Mouse (Mus musculus) forebrain, postnatal 0 days (tissue): ENCODE data around the gene Cd9. TPM values are rescaled to one million over a fixed set of nuclear protein-coding genes. Genes with fewer than 3 reads are reported as not detected.
A peak's percentile ranks its signal among the peaks of the same experiment; 100 is the strongest.

ENCODE experiments used
- ATAC-seq: fragments of 200-750 bp; cut with Nextera tagmentation; 2 replicates; pipeline ENCODE4 v1.8.0; 2017; ENCODE audit warnings: mild to moderate bottlenecking, moderate library complexity
- DNase-seq: peaks from one replicate; pipeline ENCODE4 v3.0.0-alpha.2; 2015
- H3K27ac ChIP-seq: fragments of 300-500 bp; sonication (generic); 2 replicates; pipeline ENCODE4 v1.5.1; 2014; ENCODE audit warnings: low read depth, mild to moderate bottlenecking, antibody characterized with exemption, low read length, moderate library complexity, mixed read lengths
- H3K27me3 ChIP-seq: fragments of 300-500 bp; sonication (generic); 2 replicates; pipeline ENCODE4 v1.6.1; 2014; ENCODE audit warnings: mild to moderate bottlenecking, low read length, mixed read lengths; ENCODE audit not compliant: insufficient read depth
- H3K36me3 ChIP-seq: fragments of 300-500 bp; sonication (generic); 2 replicates; pipeline ENCODE4 v1.6.1; 2014; ENCODE audit warnings: mild to moderate bottlenecking, moderate library complexity; ENCODE audit not compliant: insufficient read depth
- H3K4me1 ChIP-seq: fragments of 300-500 bp; sonication (generic); 2 replicates; pipeline ENCODE4 v1.6.1; 2014; ENCODE audit warnings: antibody characterized with exemption; ENCODE audit not compliant: insufficient read depth
- H3K4me2 ChIP-seq: fragments of 300-500 bp; sonication (generic); 2 replicates; pipeline ENCODE4 v1.6.1; 2014; ENCODE audit warnings: low read depth, mild to moderate bottlenecking, moderate library complexity
- H3K4me3 ChIP-seq: fragments of 300-500 bp; sonication (generic); 2 replicates; pipeline ENCODE4 v1.5.1; 2014; ENCODE audit warnings: low read depth, low read length, mixed read lengths
- H3K9ac ChIP-seq: fragments of 300-500 bp; sonication (generic); 2 replicates; pipeline ENCODE4 v1.6.1; 2014; ENCODE audit warnings: mild to moderate bottlenecking
- H3K9me3 ChIP-seq: fragments of 300-500 bp; sonication (generic); 2 replicates; pipeline ENCODE4 v1.6.1; 2016; ENCODE audit warnings: low read length
- CTCF ChIP-seq: sonication (generic); IDR thresholded peaks from 2 replicates; pipeline ENCODE4 v1.5.1; 2016; ENCODE audit warnings: antibody characterized with exemption, control low read depth, low read depth
- WGBS: fragments of 180-500 bp; shearing (Covaris S2); extraction: QIAGEN DNeasy Blood & Tissue Kit; methylation state at CpG from one replicate; pipeline ENCODE4 v1.1.7; 2014; 5-methylcytosine and 5-hydroxymethylcytosine counted together
- polyA plus RNA-seq: library from polyadenylated mRNA; unstranded; fragments of >200 nt; fragmentation: Nextera tagmentation; extraction: Ambion mirVana; gene quantifications from 2 replicates; pipeline ENCODE4 v1.2.1, GENCODE M21; 2015
- total RNA-seq: library from RNA; depleted of rRNA; stranded (reverse); fragments of >200 nt; gene quantifications from 2 replicates; pipeline ENCODE4 v1.2.3, GENCODE M21; 2014

Cd9 gene
- total and polyA plus RNA-seq, 2 experiments from 2014 or later: 57.4 to 140 TPM

DNA sequence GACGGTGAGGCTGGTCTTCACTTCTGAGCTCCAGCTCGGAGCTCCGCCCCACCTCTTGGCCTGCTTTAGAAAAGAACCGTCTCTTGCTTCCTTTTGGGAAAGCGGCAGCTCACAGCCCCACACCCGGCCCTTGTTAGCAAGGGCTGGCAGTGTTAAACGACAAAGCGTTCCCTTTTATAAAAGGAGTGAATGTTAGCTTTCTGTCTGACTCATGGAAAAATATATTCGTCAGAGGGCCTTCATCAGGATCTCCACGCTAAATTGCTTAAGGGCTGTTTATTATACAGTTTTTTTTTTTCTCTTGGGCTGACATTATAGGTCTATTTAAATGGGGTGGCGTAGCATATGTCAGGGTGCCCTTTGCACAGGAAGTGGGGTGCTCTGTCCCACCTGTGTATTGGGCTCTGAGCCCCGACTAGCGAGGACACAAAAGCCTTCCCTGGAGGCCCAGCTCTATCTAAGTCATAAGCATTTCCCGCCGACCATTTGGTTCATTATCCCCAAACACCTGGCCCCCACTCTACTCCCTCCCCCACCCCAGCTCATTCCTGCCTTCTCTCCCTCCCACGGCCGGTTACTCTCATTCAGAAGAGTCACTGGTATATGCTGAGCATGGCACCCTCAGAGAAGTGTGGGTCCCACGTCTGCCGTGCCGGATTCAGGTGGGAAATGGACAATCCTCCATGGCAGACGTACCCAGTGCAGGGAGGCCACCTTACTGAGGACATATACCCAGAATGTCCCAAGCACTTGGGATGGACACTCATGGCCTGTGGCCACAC is 26.2 kb downstream of the Cd9 start:
- H3K9me3 ChIP-seq: no peaks in the 10 kb centered on the region
- no peaks in the 10 kb centered on the region for H3K36me3 ChIP-seq
- H3K4me3 ChIP-seq: no peak overlapping the region
- TF ChIP-seq CTCF: no peak
- ATAC-seq (no peak), DNase-seq (no peak)
- 46% methylated on average over 21 of the region's 21 CpGs for WGBS
- H3K9ac ChIP-seq: no peak overlapping the region
- peaks cover 8% of the 10 kb centered on the region; the same call in 1 of the 2 replicates for H3K4me1 ChIP-seq
- H3K27ac ChIP-seq: peak overlapping the region; percentile 46; the same call in 1 of the 2 replicates
- no peaks in the 10 kb centered on the region for H3K27me3 ChIP-seq
- no peak overlapping the region for H3K4me2 ChIP-seq

DNA sequence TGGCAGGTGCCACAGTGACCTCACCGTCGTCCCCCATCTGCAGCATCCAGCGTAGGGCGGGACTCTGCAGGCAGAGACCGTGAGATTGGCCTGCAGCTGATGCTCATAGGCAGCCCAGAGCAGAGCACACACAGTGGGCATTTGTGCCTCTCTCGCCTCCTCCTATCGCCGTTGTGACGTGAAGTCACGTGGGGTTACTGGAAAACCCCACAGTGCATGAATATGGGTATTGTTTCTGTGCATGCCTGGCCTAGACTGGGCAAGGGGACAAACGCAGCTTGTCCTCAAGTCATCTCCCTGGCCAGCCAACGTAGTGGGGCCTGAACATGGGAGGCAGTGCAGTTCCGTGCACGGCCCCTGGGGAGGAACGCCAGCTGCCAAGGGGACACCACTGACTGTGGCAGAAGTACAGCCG is 27.3 kb downstream of the Cd9 start:
- no peak overlapping the region for H3K4me2 ChIP-seq
- no peak overlapping the region for H3K9ac ChIP-seq
- TF ChIP-seq CTCF: peak; percentile 52
- no peaks in the 10 kb centered on the region for H3K36me3 ChIP-seq
- peak; percentile 70 for DNase-seq
- 0 out of 2 replicates have a peak overlapping the region, but pooled peaks have one; percentile 46 for H3K27ac ChIP-seq
- H3K4me3 ChIP-seq: no peak overlapping the region
- H3K4me1 ChIP-seq: peaks cover 8% of the 10 kb centered on the region; the same call in 1 of the 2 replicates
- no peaks in the 10 kb centered on the region for H3K27me3 ChIP-seq
- H3K9me3 ChIP-seq: no peaks in the 10 kb centered on the region
- peak; percentile 95 for ATAC-seq
- 52% methylated on average over 16 of the region's 16 CpGs for WGBS

DNA sequence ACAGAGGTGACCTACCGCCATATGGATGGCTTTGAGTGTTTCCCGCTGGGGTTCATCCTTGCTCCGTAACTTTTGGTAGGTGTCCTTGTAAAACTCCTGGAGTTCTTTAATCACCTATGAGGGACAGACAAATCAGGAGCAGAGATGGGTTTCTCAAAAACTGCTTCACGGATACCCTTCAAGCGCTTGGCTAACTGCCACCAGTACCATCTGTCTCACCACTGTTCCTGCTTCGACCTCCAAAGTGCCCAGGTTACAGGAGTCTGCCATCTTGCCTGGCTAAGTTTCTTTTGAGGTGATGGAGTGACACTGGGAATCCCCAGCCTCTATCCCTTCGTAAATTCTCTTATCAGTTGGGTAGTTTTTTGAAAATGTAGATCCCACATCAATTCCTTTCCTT is 32.3 kb downstream of the Cd9 start:
- Histone ChIP-seq H3K4me1 (no peaks in the 10 kb centered on the region), H3K27ac (no peak overlapping the region), H3K9me3 (no peaks in the 10 kb centered on the region), H3K36me3 (0 out of 2 replicates have a peak, but pooled peaks cover 5% of the 10 kb centered on the region), H3K27me3 (no peaks in the 10 kb centered on the region), H3K4me3 (no peak overlapping the region), H3K9ac (no peak overlapping the region), H3K4me2 (no peak overlapping the region)
- DNase-seq (no peak), ATAC-seq (no peak)
- no peak for TF ChIP-seq CTCF
- 87% methylated on average over 7 of the region's 7 CpGs for WGBS

DNA sequence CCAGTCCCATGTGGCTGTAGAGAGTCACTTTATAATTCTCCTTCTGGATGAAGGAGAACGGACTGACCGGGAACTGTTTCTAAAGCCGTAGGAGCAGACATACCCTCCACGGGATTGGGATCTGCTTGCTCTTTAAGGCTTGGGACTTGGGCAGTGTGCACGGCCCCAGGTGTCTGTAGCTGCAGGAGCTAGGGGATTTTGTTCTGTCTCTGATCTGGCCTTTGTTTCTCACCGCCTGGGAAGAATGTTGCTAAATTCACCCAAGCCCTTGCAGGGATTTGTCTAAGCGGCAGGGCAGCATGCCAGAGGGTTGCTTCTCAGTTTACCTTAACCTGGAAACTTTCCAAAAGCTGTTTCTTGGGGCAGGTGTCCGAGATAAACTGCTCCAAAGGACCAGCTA is 32.8 kb downstream of the Cd9 start:
- Histone ChIP-seq H3K36me3 (0 out of 2 replicates have a peak, but pooled peaks cover 5% of the 10 kb centered on the region), H3K27me3 (no peaks in the 10 kb centered on the region), H3K9ac (no peak overlapping the region), H3K4me2 (no peak overlapping the region), H3K4me1 (no peaks in the 10 kb centered on the region), H3K9me3 (no peaks in the 10 kb centered on the region), H3K4me3 (no peak overlapping the region), H3K27ac (no peak overlapping the region)
- DNase-seq: no peak
- TF ChIP-seq CTCF: no peak
- ATAC-seq: no peak
- 52% methylated on average over 8 of the region's 8 CpGs for WGBS

DNA sequence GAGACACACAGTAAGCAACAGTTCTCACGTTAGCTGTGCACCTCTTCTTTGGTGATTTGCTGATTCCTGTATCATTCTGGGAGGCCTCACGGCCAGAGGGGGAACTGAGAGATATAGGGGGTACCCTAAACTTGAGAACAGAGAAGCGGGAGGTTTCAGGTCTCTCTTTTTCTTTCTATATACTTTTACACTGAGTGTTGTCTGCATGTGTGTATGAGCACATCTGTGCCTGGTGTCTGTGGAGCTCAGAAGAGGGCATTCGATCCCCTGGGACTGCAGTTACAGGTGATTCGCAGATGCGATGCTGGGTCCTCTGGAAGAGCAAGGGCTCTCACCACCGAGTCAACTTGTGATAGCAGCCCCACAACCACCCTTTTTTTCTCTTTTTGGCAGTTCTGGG is 33.3 kb downstream of the Cd9 start:
- Histone ChIP-seq H3K36me3 (0 out of 2 replicates have a peak, but pooled peaks cover 5% of the 10 kb centered on the region), H3K4me2 (no peak overlapping the region), H3K27me3 (no peaks in the 10 kb centered on the region), H3K9ac (no peak overlapping the region), H3K4me3 (no peak overlapping the region), H3K27ac (no peak overlapping the region), H3K4me1 (no peaks in the 10 kb centered on the region), H3K9me3 (no peaks in the 10 kb centered on the region)
- DNase-seq (no peak), ATAC-seq (no peak)
- 85% methylated on average over 7 of the region's 7 CpGs for WGBS
- no peak for TF ChIP-seq CTCF

DNA sequence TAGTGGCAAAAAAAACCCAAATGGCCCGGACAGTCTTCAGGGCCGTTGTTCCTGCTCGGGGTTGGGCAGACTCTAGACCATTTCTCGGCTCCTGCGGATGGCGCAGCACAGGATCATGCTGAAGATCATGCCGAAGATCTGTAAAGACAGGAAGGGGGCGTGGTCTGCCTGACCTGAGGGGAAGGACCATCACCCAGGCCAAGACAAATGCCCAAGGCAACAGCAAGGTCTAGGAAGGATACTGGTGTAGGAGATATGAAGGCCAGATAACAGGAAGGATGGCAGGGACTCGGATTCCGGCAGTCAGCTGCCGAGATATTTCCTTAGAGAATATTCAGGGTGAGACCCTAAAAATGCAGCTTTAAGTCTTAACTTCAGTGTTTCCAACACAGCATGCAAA is 34.0 kb downstream of the Cd9 start:
- Histone ChIP-seq H3K4me1 (no peaks in the 10 kb centered on the region), H3K9ac (no peak overlapping the region), H3K4me2 (no peak overlapping the region), H3K27me3 (no peaks in the 10 kb centered on the region), H3K27ac (no peak overlapping the region), H3K9me3 (no peaks in the 10 kb centered on the region), H3K36me3 (0 out of 2 replicates have a peak, but pooled peaks cover 5% of the 10 kb centered on the region), H3K4me3 (no peak overlapping the region)
- no peak for TF ChIP-seq CTCF
- DNase-seq (no peak), ATAC-seq (no peak)
- WGBS: 86% methylated on average over 11 of the region's 11 CpGs

DNA sequence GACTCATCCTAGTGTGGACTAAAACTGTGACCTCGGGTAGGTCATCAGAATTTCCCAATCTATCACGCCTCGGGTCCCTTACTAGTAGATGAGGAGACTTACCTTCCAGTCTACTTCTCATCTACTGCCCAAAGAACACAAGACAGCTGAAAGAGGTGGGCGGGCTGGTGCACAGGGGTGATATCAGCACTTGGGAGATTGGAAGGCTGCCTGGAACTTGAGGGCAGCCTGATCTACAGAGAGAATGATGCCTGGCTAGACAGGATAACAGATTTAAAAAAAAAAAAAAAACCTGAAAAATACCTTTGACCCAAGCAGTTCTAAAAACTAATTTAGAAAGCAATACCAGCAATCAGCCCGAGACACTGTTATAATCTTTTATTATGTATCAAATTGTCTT is 34.7 kb downstream of the Cd9 start:
- 92% methylated on average over 5 of the region's 5 CpGs for WGBS
- H3K36me3 ChIP-seq: 0 out of 2 replicates have a peak, but pooled peaks cover 5% of the 10 kb centered on the region
- no peak for ATAC-seq
- no peak overlapping the region for H3K4me3 ChIP-seq
- no peaks in the 10 kb centered on the region for H3K27me3 ChIP-seq
- DNase-seq: no peak
- no peak overlapping the region for H3K4me2 ChIP-seq
- H3K4me1 ChIP-seq: no peaks in the 10 kb centered on the region
- no peak overlapping the region for H3K9ac ChIP-seq
- TF ChIP-seq CTCF: no peak
- no peak overlapping the region for H3K27ac ChIP-seq
- no peaks in the 10 kb centered on the region for H3K9me3 ChIP-seq
